Mouse (Mus musculus) frontal cortex, adult (tissue): ENCODE data around the gene Syce2.

Experiments
- ATAC-seq: cut with Nextera tagmentation; 2 replicates; pipeline ENCODE4 v1.9.2; 2017; ENCODE audit warnings: mild to moderate bottlenecking, moderate library complexity, mixed read lengths; ENCODE audit not compliant: low TSS enrichment

The Syce2 gene

DNA sequence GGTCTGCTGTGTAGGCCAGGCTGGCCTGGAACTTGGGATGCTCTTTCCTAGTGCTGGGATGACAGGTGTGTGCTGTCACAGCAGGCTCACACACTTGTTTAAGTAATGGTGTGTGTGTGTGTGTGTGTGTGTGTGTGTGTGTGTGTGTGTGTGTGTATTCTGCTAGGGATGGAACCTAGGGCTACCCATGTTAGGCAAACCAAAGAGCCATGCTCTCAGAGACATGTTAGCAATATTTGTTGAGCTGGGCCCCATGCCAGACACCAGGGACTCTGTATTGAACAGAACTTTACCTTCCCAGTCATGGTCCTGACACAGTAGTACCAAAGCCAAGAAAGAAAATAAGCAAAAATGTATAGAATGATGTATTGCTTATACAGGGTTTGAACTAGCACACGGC is 55.6 kb downstream of the Syce2 start:
- ATAC-seq: no peak

GRCm38 (mm10) chr8:84928456-84929306 is 56.8 kb downstream of the Syce2 start:
- peak; percentile 73 for ATAC-seq

DNA sequence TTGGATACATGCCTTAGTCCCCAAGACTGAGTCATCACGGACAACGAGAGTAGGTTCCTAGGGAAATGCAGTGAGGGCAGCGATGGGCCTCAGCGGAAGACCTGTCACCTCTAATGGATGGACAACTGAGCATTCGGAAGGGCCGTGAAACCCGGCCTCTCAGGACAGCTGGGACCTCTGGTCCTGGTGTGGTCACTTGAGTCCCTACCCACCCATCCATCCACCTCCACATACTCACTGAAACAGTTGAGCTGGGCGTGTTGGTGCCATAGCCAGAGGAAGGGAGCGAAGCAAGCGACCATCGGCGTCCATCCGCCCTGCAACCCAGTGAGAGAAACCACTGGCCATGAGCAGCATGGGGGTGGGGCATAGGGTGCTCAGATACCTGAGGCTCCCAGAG is 58.7 kb downstream of the Syce2 start:
- no peak for ATAC-seq

DNA sequence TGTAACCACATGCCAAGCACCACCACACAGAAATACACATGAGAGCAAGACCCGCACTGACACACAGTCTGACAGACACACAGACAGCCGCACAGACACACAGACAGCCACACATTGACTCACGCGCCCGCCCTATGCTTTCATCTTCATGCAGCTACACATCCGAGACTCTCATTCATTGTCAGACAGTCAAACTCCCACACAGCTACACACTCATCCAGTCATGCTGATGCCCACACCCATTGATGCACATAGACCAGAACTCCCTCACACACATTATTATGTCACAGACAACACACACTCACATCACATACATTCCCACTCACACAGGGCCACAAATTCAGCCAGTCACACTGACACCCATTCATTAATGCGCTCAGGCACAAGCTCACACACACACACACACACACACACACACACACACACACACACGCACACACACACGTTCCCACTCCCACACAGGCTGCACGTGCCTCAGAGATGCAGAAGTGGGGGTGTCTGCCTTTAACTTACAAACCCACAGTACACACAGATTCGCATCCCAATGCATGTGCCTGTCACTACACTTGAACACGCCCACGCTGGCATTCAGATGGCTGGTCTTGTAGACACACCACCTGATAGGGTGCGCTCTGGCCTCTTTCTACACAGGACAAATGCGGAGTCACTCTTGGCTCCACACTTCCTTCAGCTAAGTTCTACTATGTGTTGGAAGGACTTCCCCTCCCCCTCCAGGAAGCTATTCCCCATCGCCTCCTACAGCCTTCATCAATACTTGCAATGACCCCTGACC is 62.1 kb downstream of the Syce2 start:
- ATAC-seq: peak; percentile 33; the same call in 1 of the 2 replicates

DNA sequence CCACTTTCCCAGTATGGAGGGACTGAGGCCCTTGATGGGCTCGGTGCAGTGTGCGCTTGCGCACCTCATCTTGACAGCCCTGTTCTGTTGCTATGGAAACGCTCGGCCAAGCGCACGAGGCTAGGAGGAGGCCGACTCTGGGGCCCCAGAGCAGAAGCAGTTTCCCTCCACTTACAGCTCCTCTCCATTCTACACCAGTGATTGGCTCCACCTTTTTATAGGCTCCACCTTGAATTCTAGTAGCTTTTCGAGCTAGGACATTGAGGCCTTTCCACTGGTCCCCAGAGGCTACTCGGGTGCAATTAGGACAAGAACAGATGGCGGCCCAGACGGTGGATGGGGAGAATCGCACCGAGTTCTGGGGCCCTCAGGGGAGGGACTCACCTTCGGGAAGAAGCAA is 62.9 kb downstream of the Syce2 start:
- ATAC-seq: peak; percentile 66

DNA sequence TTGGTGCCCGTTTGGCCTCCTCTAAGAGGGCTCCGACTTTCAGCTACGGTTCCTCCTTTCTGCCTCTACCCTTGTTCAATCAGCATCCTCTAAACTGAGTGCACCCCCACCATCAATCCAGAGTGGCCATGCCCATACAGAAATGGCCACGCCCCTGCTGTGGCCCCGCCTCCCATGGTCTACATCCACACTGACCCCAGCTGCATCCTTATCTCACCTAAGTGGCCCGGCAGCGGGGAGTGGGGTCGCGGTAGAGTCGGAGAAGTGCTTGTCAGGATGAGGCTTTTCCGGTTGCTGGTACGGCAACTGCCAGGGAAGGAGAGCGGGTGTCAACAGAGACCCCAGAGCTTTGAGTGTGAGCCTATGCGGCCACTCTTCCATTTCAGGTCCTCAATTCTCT is 63.6 kb downstream of the Syce2 start:
- no peak for ATAC-seq

GRCm38 (mm10) chr8:84936041-84936961 is 64.4 kb downstream of the Syce2 start:
- ATAC-seq: no peak

GRCm38 (mm10) chr8:84936962-84937546 is 65.1 kb downstream of the Syce2 start, which contains the start of gene Mast1:
TSS of gene Mast1 (minus strand) at chr8:84937359.
- ATAC-seq: peak; percentile 62
